Comparison of ENCODE assay signal across 19 mouse cellular contexts in the genomic region with DNA sequence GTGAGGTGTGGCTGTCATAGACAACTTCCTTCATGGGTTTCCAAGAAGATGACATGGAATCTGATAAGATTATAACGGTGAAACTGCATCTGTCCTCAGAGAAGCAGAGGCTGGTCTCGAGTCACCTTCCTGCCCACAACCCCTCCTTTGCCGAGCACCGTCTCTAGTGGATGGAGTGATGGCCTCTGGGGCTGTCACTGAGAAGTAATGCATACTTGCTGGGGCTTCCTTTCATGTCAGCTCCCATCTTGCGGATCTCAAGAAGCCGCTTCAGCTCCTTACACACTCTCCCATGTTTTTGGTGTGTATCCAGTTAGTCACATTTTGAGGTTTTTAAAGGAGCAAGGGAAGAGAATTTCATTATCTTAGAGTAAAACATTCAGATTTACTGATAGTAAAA.
DNase-seq lines count a peak whose midpoint lies in the region; ATAC-seq lines count a peak whose summit lies in the region.
"Had no signal": no experiment of that assay in that cellular context is flagged by ENCODE, and none has a peak within 500 bp of the region (broad histone marks: within the 10 kb centered on the region; RNA-seq: fewer than 3 reads in every experiment).

No protein-coding gene starts in this region.

- peaks cover 31% of the 10 kb centered on the region for H3K4me1 ChIP-seq in forebrain, embryonic 15.5 days
- H3K4me1 ChIP-seq in forebrain, embryonic 11.5 days (replicated peaks; ENCODE audit: control insufficient read depth, insufficient read depth, low read length) = no peaks in the 10 kb centered on the region
- H3K4me1 ChIP-seq in midbrain, embryonic 11.5 days (ENCODE audit: control insufficient read depth, insufficient read depth, low read length) = peaks cover 8% of the 10 kb centered on the region; the same call in 1 of the 2 replicates
- H3K4me1 ChIP-seq in midbrain, embryonic 13.5 days (replicated peaks) = peaks cover 15% of the 10 kb centered on the region

- peak overlapping the region; percentile 86 for H3K27ac ChIP-seq in forebrain, embryonic 15.5 days (replicated peaks)
- no peak overlapping the region for H3K27ac ChIP-seq in forebrain, embryonic 11.5 days (ENCODE audit: low read depth, low read length)
- H3K27ac ChIP-seq in midbrain, embryonic 11.5 days (ENCODE audit: low read depth, low read length) = no peak overlapping the region
- H3K27ac ChIP-seq in midbrain, embryonic 13.5 days = no peak overlapping the region
- H3K27ac ChIP-seq: embryonic facial prominence, embryonic 13.5 days; embryonic facial prominence, embryonic 15.5 days; forebrain, embryonic 10.5 days had no signal

- no peaks in the 10 kb centered on the region for H3K9me3 ChIP-seq in forebrain, embryonic 15.5 days
- H3K9me3 ChIP-seq in forebrain, embryonic 11.5 days (ENCODE audit: control insufficient read depth, low read length) = no peaks in the 10 kb centered on the region
- no peaks in the 10 kb centered on the region for H3K9me3 ChIP-seq in midbrain, embryonic 11.5 days (ENCODE audit: control insufficient read depth, low read length)
- no peaks in the 10 kb centered on the region for H3K9me3 ChIP-seq in midbrain, embryonic 13.5 days
- H3K9me3 ChIP-seq: embryonic facial prominence, embryonic 13.5 days; embryonic facial prominence, embryonic 15.5 days; forebrain, embryonic 10.5 days had no signal

- no peak for ATAC-seq in forebrain, embryonic 15.5 days (replicated peaks)
- no peak for ATAC-seq in forebrain, embryonic 11.5 days (replicated peaks; ENCODE audit: low FRiP score)
- ATAC-seq in midbrain, embryonic 11.5 days (ENCODE audit: low FRiP score) = no peak
- no peak for ATAC-seq in midbrain, embryonic 13.5 days

- H3K9ac ChIP-seq in forebrain, embryonic 15.5 days (replicated peaks) = no peak overlapping the region
- no peak overlapping the region for H3K9ac ChIP-seq in forebrain, embryonic 11.5 days (ENCODE audit: low read length)
- H3K9ac ChIP-seq in midbrain, embryonic 11.5 days (ENCODE audit: low read length) = no peak overlapping the region
- H3K9ac ChIP-seq in midbrain, embryonic 13.5 days (replicated peaks) = no peak overlapping the region
- H3K9ac ChIP-seq: embryonic facial prominence, embryonic 13.5 days; embryonic facial prominence, embryonic 15.5 days had no signal

- DNase-seq in forebrain, embryonic 11.5 days (ENCODE audit: low spot score) = no peak
- peak; percentile 48 for DNase-seq in heart, adult 11 months
- no peak for DNase-seq in heart, postnatal 14 days
- peak; percentile 81 for DNase-seq in midbrain, embryonic 11.5 days (ENCODE audit: low spot score, missing footprints)
- DNase-seq: adrenal gland, adult 2 months; adrenal gland, postnatal 10 days; adrenal gland, postnatal 25 days; cerebellum, adult 11 months; cerebellum, adult 18-20 months; cerebellum, adult 8-10 months; cerebellum, adult 9-11 months; cerebellum, postnatal 36 days; embryo, embryonic 11 days had no signal

- 85% methylated on average over 6 of the region's 6 CpGs for WGBS in forebrain, embryonic 15.5 days
- 92% methylated on average over 6 of the region's 6 CpGs for WGBS in forebrain, embryonic 11.5 days
- 87% methylated on average over 6 of the region's 6 CpGs for WGBS in midbrain, embryonic 11.5 days
- WGBS in midbrain, embryonic 13.5 days = 82% methylated on average over 6 of the region's 6 CpGs

- intact Hi-C loops in heart, postnatal 14 days (cut with DNase I) = loop anchor here (5.0 to 10.0 kb wide), 2 partner anchors 309 to 572 kb away; no protein-coding TSS in a partner anchor

- H3K4me3 ChIP-seq in forebrain, embryonic 15.5 days = no peak overlapping the region
- no peak overlapping the region for H3K4me3 ChIP-seq in forebrain, embryonic 11.5 days (ENCODE audit: low read depth, low read length)
- no peak overlapping the region for H3K4me3 ChIP-seq in midbrain, embryonic 11.5 days (ENCODE audit: low read depth, low read length)
- no peak overlapping the region for H3K4me3 ChIP-seq in midbrain, embryonic 13.5 days (replicated peaks)
- H3K4me3 ChIP-seq: embryonic facial prominence, embryonic 13.5 days; embryonic facial prominence, embryonic 15.5 days; erythroblast, embryonic 14.5 days; forebrain, embryonic 10.5 days had no signal

- H3K4me2 ChIP-seq in forebrain, embryonic 15.5 days (replicated peaks) = no peak overlapping the region
- H3K4me2 ChIP-seq in forebrain, embryonic 11.5 days (ENCODE audit: low read depth, low read length, severe bottlenecking) = no peak overlapping the region
- H3K4me2 ChIP-seq in midbrain, embryonic 11.5 days = no peak overlapping the region
- no peak overlapping the region for H3K4me2 ChIP-seq in midbrain, embryonic 13.5 days (replicated peaks)
- H3K4me2 ChIP-seq: embryonic facial prominence, embryonic 13.5 days; embryonic facial prominence, embryonic 15.5 days had no signal

- H3K27me3 ChIP-seq in forebrain, embryonic 15.5 days = no peaks in the 10 kb centered on the region
- no peaks in the 10 kb centered on the region for H3K27me3 ChIP-seq in forebrain, embryonic 11.5 days (ENCODE audit: control insufficient read depth, insufficient read depth, low read length)
- H3K27me3 ChIP-seq in midbrain, embryonic 11.5 days (ENCODE audit: control insufficient read depth, insufficient read depth, low read length) = no peaks in the 10 kb centered on the region
- no peaks in the 10 kb centered on the region for H3K27me3 ChIP-seq in midbrain, embryonic 13.5 days

- no peaks in the 10 kb centered on the region for H3K36me3 ChIP-seq in forebrain, embryonic 15.5 days
- H3K36me3 ChIP-seq in forebrain, embryonic 11.5 days (ENCODE audit: control insufficient read depth, insufficient read depth, low read length) = no peaks in the 10 kb centered on the region
- no peaks in the 10 kb centered on the region for H3K36me3 ChIP-seq in midbrain, embryonic 11.5 days (ENCODE audit: control insufficient read depth, insufficient read depth, low read length)
- no peaks in the 10 kb centered on the region for H3K36me3 ChIP-seq in midbrain, embryonic 13.5 days
- H3K36me3 ChIP-seq: embryonic facial prominence, embryonic 13.5 days; embryonic facial prominence, embryonic 15.5 days; forebrain, embryonic 10.5 days had no signal

Comparison
In these comparisons a context has a peak if more than half of its experiments do, and no peak if none do; other contexts are left out.
1. DNase-seq: peak in heart, adult 11 months (single experiment) and midbrain, embryonic 11.5 days (single experiment); none in forebrain, embryonic 11.5 days (single experiment) and heart, postnatal 14 days (0 of 2).